Mouse (Mus musculus): ENCODE measurements around the gene Eif2s3x. TPM values are rescaled to one million over a fixed set of nuclear protein-coding genes. Genes with fewer than 3 reads are reported as not detected.
"Not testable (repeated sequence)": the region's sequence is repeated elsewhere in the genome, so short reads cannot be mapped to it uniquely, and the experiment has no call there.

Gene Eif2s3x
- total and polyA plus RNA-seq, 3 experiments: 183 to 551 (median 226) TPM

- H3K4me1 ChIP-seq (ENCODE audit: control insufficient read depth in 1 of 2, insufficient read depth in 2 of 2, low read length in 2 of 2): no peaks in the 10 kb centered on the region; a peak in 1 of 4 replicates
- peaks cover 13 to 28% of the 10 kb centered on the region in 2 experiments for H3K36me3 ChIP-seq (ENCODE audit: control insufficient read depth in 1 of 2, insufficient read depth in 2 of 2, low read length in 2 of 2)
- no peaks in the 10 kb centered on the region for H3K9me3 ChIP-seq (replicated peaks; ENCODE audit: insufficient read depth, low read length)
- H3K4me3 ChIP-seq (ENCODE audit: control insufficient read depth in 1 of 2, insufficient read depth in 1 of 2, low read depth in 2 of 2, low read length in 2 of 2): peak overlapping the region; percentile 96 to 98
- TF ChIP-seq ZNF384 (IDR thresholded peaks at IDR 0.05; ENCODE audit: low read depth, low read length) (no peak), CHD1 (IDR thresholded peaks at IDR 0.05; ENCODE audit: low read depth, low read length) (0 out of 2 replicates have a peak, but pooled peaks have one; percentile 60), GABPA (IDR thresholded peaks at IDR 0.05; ENCODE audit: low read depth, low read length) (no peak), RAD21 (IDR thresholded peaks at IDR 0.05; ENCODE audit: low read depth, low read length) (no peak), TBP (IDR thresholded peaks at IDR 0.05; ENCODE audit: low read depth, low read length) (no peak), USF2 (IDR thresholded peaks at IDR 0.05; ENCODE audit: borderline replicate concordance in 1 of 2, insufficient read depth in 1 of 2, low read depth in 1 of 2, low read length in 2 of 2) (no peak), MXI1 (IDR thresholded peaks at IDR 0.05; ENCODE audit: low read depth, low read length) (peak; percentile 36; the same call in 1 of the 2 replicates), KAT2A (conservative IDR thresholded peaks at IDR 0.05; ENCODE audit: low read depth, low read length) (0 out of 2 replicates have a peak, but pooled peaks have one; percentile 5), CHD2 (IDR thresholded peaks at IDR 0.05; ENCODE audit: low read length) (no peak), NRF1 (IDR thresholded peaks at IDR 0.05; ENCODE audit: insufficient read depth, low read depth, low read length, poor library complexity, severe bottlenecking) (no peak), POLR2A (IDR thresholded peaks at IDR 0.05; ENCODE audit: control insufficient read depth in 1 of 2, insufficient read depth in 1 of 2, low read depth in 1 of 2, low read length in 2 of 2, poor library complexity in 1 of 2) (peak in 1 of 2 experiments; percentile 46; a peak in 1 of 4 replicates), MAZ (IDR thresholded peaks at IDR 0.05; ENCODE audit: low read depth, low read length) (no peak), SMC3 (IDR thresholded peaks at IDR 0.05; ENCODE audit: low read depth, low read length) (no peak)
- peak overlapping the region; percentile 99 for H3K27ac ChIP-seq (ENCODE audit: control insufficient read depth, low read depth, low read length)
- peak overlapping the region; percentile 94 for H3K9ac ChIP-seq (ENCODE audit: control insufficient read depth, low read depth, low read length, poor library complexity, severe bottlenecking)
- H3K27me3 ChIP-seq (ENCODE audit: control insufficient read depth in 1 of 2, insufficient read depth in 2 of 2, low read length in 2 of 2): no peaks in the 10 kb centered on the region
- H3K79me2 ChIP-seq (ENCODE audit: control insufficient read depth, insufficient read depth, low read length, poor library complexity): peaks cover 19% of the 10 kb centered on the region
- DNase-seq (ENCODE audit: low read depth, low spot score): no peak
These were observed 432 bp downstream of the Eif2s3x start for GRCm38 (mm10) chrX:94212264-94212596.

- no peaks in the 10 kb centered on the region for H3K9me3 ChIP-seq (replicated peaks; ENCODE audit: insufficient read depth, low read length)
- H3K36me3 ChIP-seq (ENCODE audit: control insufficient read depth in 1 of 2, insufficient read depth in 2 of 2, low read length in 2 of 2): peaks cover 0 to 34% of the 10 kb centered on the region in 2 experiments; a peak in 2 of 4 replicates
- TF ChIP-seq CTCF (IDR thresholded peaks at IDR 0.05 in 2 of 3, conservative IDR thresholded peaks at IDR 0.05 in 1 of 3; ENCODE audit: control insufficient read depth in 1 of 3, insufficient read depth in 1 of 3, low read depth in 2 of 3, low read length in 3 of 3, poor library complexity in 1 of 3, severe bottlenecking in 1 of 3) (peak; percentile 45 to 55 (median 49)), MYC (IDR thresholded peaks at IDR 0.05; ENCODE audit: low read depth, low read length) (no peak)
- H3K27ac ChIP-seq (ENCODE audit: control insufficient read depth, low read depth, low read length): no peak overlapping the region
- no peak overlapping the region for H3K9ac ChIP-seq (ENCODE audit: control insufficient read depth, low read depth, low read length, poor library complexity, severe bottlenecking)
- peak; percentile 63 for DNase-seq (ENCODE audit: low read depth, low spot score)
- H3K79me2 ChIP-seq (ENCODE audit: control insufficient read depth, insufficient read depth, low read length, poor library complexity): no peaks in the 10 kb centered on the region
- H3K4me3 ChIP-seq (ENCODE audit: control insufficient read depth in 1 of 2, insufficient read depth in 1 of 2, low read depth in 2 of 2, low read length in 2 of 2): no peak overlapping the region
- no peaks in the 10 kb centered on the region for H3K4me1 ChIP-seq (ENCODE audit: control insufficient read depth in 1 of 2, insufficient read depth in 2 of 2, low read length in 2 of 2)
- no peaks in the 10 kb centered on the region for H3K27me3 ChIP-seq (ENCODE audit: control insufficient read depth in 1 of 2, insufficient read depth in 2 of 2, low read length in 2 of 2)
These were observed 14.9 kb downstream of the Eif2s3x start for GRCm38 (mm10) chrX:94197789-94198188.

- not testable (repeated sequence) for H3K27ac ChIP-seq (ENCODE audit: control insufficient read depth, low read depth, low read length); H3K9ac ChIP-seq (ENCODE audit: control insufficient read depth, low read depth, low read length, poor library complexity, severe bottlenecking); H3K4me1 ChIP-seq (ENCODE audit: control insufficient read depth in 1 of 2, insufficient read depth in 2 of 2, low read length in 2 of 2); H3K9me3 ChIP-seq (replicated peaks; ENCODE audit: insufficient read depth, low read length); H3K4me3 ChIP-seq (ENCODE audit: control insufficient read depth in 1 of 2, insufficient read depth in 1 of 2, low read depth in 2 of 2, low read length in 2 of 2); H3K27me3 ChIP-seq (ENCODE audit: control insufficient read depth in 1 of 2, insufficient read depth in 2 of 2, low read length in 2 of 2); H3K79me2 ChIP-seq (ENCODE audit: control insufficient read depth, insufficient read depth, low read length, poor library complexity)
- DNase-seq (ENCODE audit: low read depth, low spot score): peak; percentile 63
- H3K36me3 ChIP-seq (ENCODE audit: control insufficient read depth in 1 of 2, insufficient read depth in 2 of 2, low read length in 2 of 2): peaks cover 2 to 27% of the 10 kb centered on the region in 2 experiments; a peak in 3 of 4 replicates
- TF ChIP-seq CTCF (IDR thresholded peaks at IDR 0.05 in 2 of 3, conservative IDR thresholded peaks at IDR 0.05 in 1 of 3; ENCODE audit: control insufficient read depth in 1 of 3, insufficient read depth in 1 of 3, low read depth in 2 of 3, low read length in 3 of 3, poor library complexity in 1 of 3, severe bottlenecking in 1 of 3): peak in 2 of 3 experiments; percentile 44 to 46; a peak in 3 of 6 replicates
These were observed 18.8 kb downstream of the Eif2s3x start for GRCm38 (mm10) chrX:94193901-94194300.

Data from MEL (cell line).